Mouse (Mus musculus) liver, embryonic 12.5 days (tissue): ENCODE results near the gene Vezf1. TPM values are rescaled to one million over a fixed set of nuclear protein-coding genes. Genes with fewer than 3 reads are reported as not detected.
"Not testable (repeated sequence)": the region's sequence is repeated elsewhere in the genome, so short reads cannot be mapped to it uniquely, and the experiment has no call there.

Source experiments
- ATAC-seq: fragments of 200-750 bp; cut with Nextera tagmentation; 2 replicates; pipeline ENCODE4 v1.8.0; 2017; ENCODE audit warnings: moderate number of reproducible peaks, mild to moderate bottlenecking, moderate library complexity
- H3K27ac ChIP-seq: fragments of 300-500 bp; sonication (generic); 2 replicates; pipeline ENCODE4 v1.5.1; 2016; ENCODE audit warnings: mild to moderate bottlenecking
- H3K27me3 ChIP-seq: fragments of 300-500 bp; sonication (generic); replicated peaks from 2 replicates; pipeline ENCODE4 v1.6.1; 2016; ENCODE audit warnings: mild to moderate bottlenecking, moderate library complexity
- H3K36me3 ChIP-seq: fragments of 300-500 bp; sonication (generic); 2 replicates; pipeline ENCODE4 v1.6.1; 2016; ENCODE audit warnings: mild to moderate bottlenecking, moderate library complexity
- H3K4me1 ChIP-seq: fragments of 300-500 bp; sonication (generic); 2 replicates; pipeline ENCODE4 v1.6.1; 2016
- H3K4me2 ChIP-seq: fragments of 300-500 bp; sonication (generic); 2 replicates; pipeline ENCODE4 v1.6.1; 2016; ENCODE audit warnings: mild to moderate bottlenecking, moderate library complexity
- H3K4me3 ChIP-seq: fragments of 300-500 bp; sonication (generic); 2 replicates; pipeline ENCODE4 v1.5.1; 2016; ENCODE audit warnings: mild to moderate bottlenecking, moderate library complexity
- H3K9ac ChIP-seq: fragments of 300-500 bp; sonication (generic); 2 replicates; pipeline ENCODE4 v1.6.1; 2016; ENCODE audit warnings: mild to moderate bottlenecking, moderate library complexity
- H3K9me3 ChIP-seq: fragments of 300-500 bp; sonication (generic); replicated peaks from 2 replicates; pipeline ENCODE4 v1.6.1; 2016; ENCODE audit warnings: mild to moderate bottlenecking, moderate library complexity
- WGBS: fragments of 180-500 bp; shearing (Covaris S2); methylation state at CpG from one replicate; pipeline ENCODE4 v1.1.7; 2016; ENCODE audit not compliant: insufficient replicate concordance; 5-methylcytosine and 5-hydroxymethylcytosine counted together
- polyA plus RNA-seq: library from polyadenylated mRNA; unstranded; fragments of >200 nt; fragmentation: Nextera tagmentation; extraction: Ambion mirVana; gene quantifications from 2 replicates; pipeline ENCODE4 v1.2.1, GENCODE M21; 2016

Gene Vezf1
- polyA plus RNA-seq, 1 experiment from 2014 or later, result 14.6 TPM

GRCm38 (mm10) chr11:88045159-88045558, 22.9 kb upstream of the Vezf1 start:
- peak overlapping the region; percentile 99 for H3K27ac ChIP-seq
- H3K36me3 ChIP-seq, result peaks cover 20% of the 10 kb centered on the region
- H3K4me1 ChIP-seq, result peaks cover 34% of the 10 kb centered on the region
- not testable (repeated sequence) for ATAC-seq, H3K27me3 ChIP-seq, H3K9me3 ChIP-seq
- 86% methylated on average over 3 of the region's 3 CpGs for WGBS
- peak overlapping the region; percentile 100; the same call in 1 of the 2 replicates for H3K4me3 ChIP-seq
- H3K4me2 ChIP-seq, result peak overlapping the region; percentile 83
- peak overlapping the region; percentile 100 for H3K9ac ChIP-seq

DNA sequence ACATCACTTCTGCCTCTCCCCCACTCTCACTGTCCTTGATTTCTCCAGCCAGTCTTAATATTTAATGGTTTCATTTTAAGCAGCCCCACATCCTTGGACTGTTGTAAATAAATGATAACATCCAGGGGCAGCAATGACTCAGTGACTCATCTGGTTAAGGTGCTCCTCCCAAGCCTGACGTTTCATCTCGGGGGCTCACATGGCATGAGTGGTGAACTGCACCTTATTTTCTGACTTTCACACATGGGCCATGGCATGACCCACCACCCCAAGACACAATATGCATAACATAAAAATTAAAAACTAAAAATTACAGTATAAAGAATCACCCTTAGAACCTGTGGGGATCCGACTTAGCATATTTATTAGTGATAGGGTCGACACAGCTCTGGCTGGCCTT, 22.2 kb upstream of the Vezf1 start:
- Histone ChIP-seq H3K36me3 (peaks cover 27% of the 10 kb centered on the region), H3K27me3 (no peaks in the 10 kb centered on the region), H3K9ac (peak overlapping the region; percentile 100), H3K27ac (peak overlapping the region; percentile 99), H3K4me3 (peak overlapping the region; percentile 100), H3K9me3 (no peaks in the 10 kb centered on the region), H3K4me1 (peaks cover 41% of the 10 kb centered on the region), H3K4me2 (peak overlapping the region; percentile 83)
- ATAC-seq, result peak; percentile 52
- 42% methylated on average over 4 of the region's 4 CpGs for WGBS

GRCm38 (mm10) chr11:88046323-88046937, 21.6 kb upstream of the Vezf1 start:
- H3K9ac ChIP-seq, result peak overlapping the region; percentile 100
- peak overlapping the region; percentile 100 for H3K4me3 ChIP-seq
- WGBS, result 33% methylated on average over 17 of the region's 17 CpGs
- H3K36me3 ChIP-seq, result peaks cover 31% of the 10 kb centered on the region
- no peak for ATAC-seq
- no peaks in the 10 kb centered on the region for H3K27me3 ChIP-seq
- H3K9me3 ChIP-seq, result no peaks in the 10 kb centered on the region
- peak overlapping the region; percentile 99 for H3K27ac ChIP-seq
- peak overlapping the region; percentile 83 for H3K4me2 ChIP-seq
- H3K4me1 ChIP-seq, result peaks cover 45% of the 10 kb centered on the region

GRCm38 (mm10) chr11:88046944-88047794, 20.9 kb upstream of the Vezf1 start, which contains the start of gene Srsf1:
Gene Srsf1 (plus strand): TSS chr11:88047373.
- peak within 1 kb of the TSS; percentile 83 for H3K4me2 ChIP-seq
- H3K4me3 ChIP-seq, result peak within 1 kb of the TSS; percentile 100
- H3K9ac ChIP-seq, result peak within 1 kb of the TSS; percentile 100
- under 1% methylated on average over 60 of the region's 60 CpGs for WGBS
- H3K27me3 ChIP-seq, result no peaks in the 10 kb centered on the region
- H3K4me1 ChIP-seq, result peaks cover 44% of the 10 kb centered on the region
- H3K36me3 ChIP-seq, result peaks cover 35% of the 10 kb centered on the region
- H3K27ac ChIP-seq, result peak within 1 kb of the TSS; percentile 99
- ATAC-seq, result peak; percentile 87
- no peaks in the 10 kb centered on the region for H3K9me3 ChIP-seq

DNA sequence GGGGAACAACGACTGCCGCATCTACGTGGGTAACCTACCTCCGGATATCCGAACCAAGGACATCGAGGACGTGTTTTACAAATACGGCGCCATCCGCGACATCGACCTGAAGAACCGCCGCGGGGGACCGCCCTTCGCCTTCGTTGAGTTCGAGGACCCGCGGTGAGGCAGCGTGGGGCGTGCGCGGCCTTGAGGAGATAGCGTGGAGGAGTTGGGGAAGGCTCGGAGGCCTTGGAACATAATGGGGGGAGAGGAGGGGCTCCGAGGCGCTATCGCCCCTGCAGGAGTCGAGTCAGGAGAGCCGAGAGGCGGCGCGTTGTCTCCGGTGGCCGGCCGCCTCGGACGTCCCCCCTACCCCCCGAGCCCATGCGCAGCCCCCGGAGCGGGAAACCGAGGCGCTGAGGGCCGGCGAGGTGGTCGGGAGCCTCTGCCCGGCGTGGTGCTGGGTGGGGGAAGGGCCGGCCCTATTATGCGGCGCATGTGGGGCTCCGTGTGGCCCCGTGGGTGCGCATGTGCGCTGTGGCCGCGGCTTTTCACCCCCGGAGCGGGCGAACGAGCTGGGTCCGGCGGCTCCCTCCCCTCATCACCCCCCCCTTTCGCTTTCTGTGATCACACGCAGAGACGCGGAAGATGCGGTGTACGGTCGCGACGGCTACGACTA, 20.1 kb upstream of the Vezf1 start:
- peak; percentile 33 for ATAC-seq
- Histone ChIP-seq H3K9ac (peak overlapping the region; percentile 100), H3K4me3 (peak overlapping the region; percentile 100), H3K27ac (peak overlapping the region; percentile 99), H3K36me3 (peaks cover 44% of the 10 kb centered on the region), H3K4me1 (peaks cover 42% of the 10 kb centered on the region), H3K4me2 (peak overlapping the region; percentile 83), H3K9me3 (no peaks in the 10 kb centered on the region), H3K27me3 (no peaks in the 10 kb centered on the region)
- WGBS, result under 1% methylated on average over 75 of the region's 76 CpGs

DNA sequence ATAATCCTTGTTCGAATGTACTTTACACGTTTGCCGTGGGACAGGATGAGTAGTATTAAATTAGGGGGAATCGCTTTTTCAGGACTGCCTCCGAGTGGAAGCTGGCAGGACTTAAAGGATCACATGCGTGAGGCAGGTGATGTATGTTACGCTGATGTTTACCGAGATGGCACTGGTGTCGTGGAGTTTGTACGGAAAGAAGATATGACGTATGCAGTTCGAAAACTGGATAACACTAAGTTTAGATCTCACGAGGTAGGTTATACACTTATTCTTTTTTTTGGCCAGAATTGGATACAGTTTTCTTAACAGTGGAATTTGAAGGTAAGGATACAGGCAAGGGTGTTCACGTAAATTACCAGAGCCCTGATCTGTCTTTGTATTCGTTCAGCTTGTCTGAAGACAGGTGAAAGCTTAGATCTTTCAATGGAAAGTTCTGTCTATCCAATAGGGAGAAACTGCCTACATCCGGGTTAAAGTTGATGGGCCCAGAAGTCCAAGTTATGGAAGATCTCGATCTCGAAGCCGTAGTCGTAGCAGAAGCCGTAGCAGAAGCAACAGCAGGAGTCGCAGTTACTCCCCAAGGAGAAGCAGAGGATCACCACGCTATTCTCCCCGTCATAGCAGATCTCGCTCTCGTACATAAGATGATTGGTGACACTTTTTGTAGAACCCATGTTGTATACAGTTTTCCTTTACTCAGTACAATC, 19.0 kb upstream of the Vezf1 start:
- peak overlapping the region; percentile 100 for H3K9ac ChIP-seq
- no peaks in the 10 kb centered on the region for H3K9me3 ChIP-seq
- 14% methylated on average over 26 of the region's 26 CpGs for WGBS
- peak overlapping the region; percentile 83 for H3K4me2 ChIP-seq
- H3K4me1 ChIP-seq, result peaks cover 42% of the 10 kb centered on the region
- peaks cover 50% of the 10 kb centered on the region for H3K36me3 ChIP-seq
- peak overlapping the region; percentile 99 for H3K27ac ChIP-seq
- H3K27me3 ChIP-seq, result no peaks in the 10 kb centered on the region
- H3K4me3 ChIP-seq, result peak overlapping the region; percentile 100
- no peak for ATAC-seq

DNA sequence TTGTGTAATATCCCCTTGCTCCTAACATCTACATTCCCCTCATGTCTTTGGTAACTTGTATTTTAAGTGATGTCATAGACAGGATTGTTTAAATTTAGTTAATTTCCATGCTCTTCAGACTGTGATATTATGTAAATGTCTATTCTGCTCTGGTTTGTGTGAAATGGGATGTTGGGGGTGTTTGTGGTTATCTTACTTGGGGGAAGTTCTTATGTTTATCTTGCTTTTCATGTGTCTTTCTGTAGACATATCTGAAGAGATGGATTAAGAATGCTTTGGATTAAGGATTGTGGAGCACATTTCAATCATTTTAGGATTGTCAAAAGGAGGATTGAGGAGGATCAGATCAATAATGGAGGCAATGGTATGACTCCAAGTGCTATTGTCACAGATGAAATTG, 18.3 kb upstream of the Vezf1 start:
- peak overlapping the region; percentile 100 for H3K9ac ChIP-seq
- H3K27me3 ChIP-seq, result no peaks in the 10 kb centered on the region
- peak overlapping the region; percentile 83 for H3K4me2 ChIP-seq
- H3K27ac ChIP-seq, result peak overlapping the region; percentile 99; the same call in 1 of the 2 replicates
- H3K36me3 ChIP-seq, result peaks cover 54% of the 10 kb centered on the region
- H3K4me1 ChIP-seq, result peaks cover 42% of the 10 kb centered on the region
- peak overlapping the region; percentile 100 for H3K4me3 ChIP-seq
- no peaks in the 10 kb centered on the region for H3K9me3 ChIP-seq
- no peak for ATAC-seq

GRCm38 (mm10) chr11:88052638-88053037, 15.4 kb upstream of the Vezf1 start:
- H3K4me2 ChIP-seq, result no peak overlapping the region
- H3K9ac ChIP-seq, result no peak overlapping the region
- peaks cover 59% of the 10 kb centered on the region for H3K36me3 ChIP-seq
- H3K27ac ChIP-seq, result no peak overlapping the region
- WGBS, result 84% methylated on average over 4 of the region's 4 CpGs
- no peak for ATAC-seq
- H3K4me1 ChIP-seq, result peaks cover 24% of the 10 kb centered on the region
- H3K9me3 ChIP-seq, result no peaks in the 10 kb centered on the region
- no peaks in the 10 kb centered on the region for H3K27me3 ChIP-seq
- H3K4me3 ChIP-seq, result no peak overlapping the region

DNA sequence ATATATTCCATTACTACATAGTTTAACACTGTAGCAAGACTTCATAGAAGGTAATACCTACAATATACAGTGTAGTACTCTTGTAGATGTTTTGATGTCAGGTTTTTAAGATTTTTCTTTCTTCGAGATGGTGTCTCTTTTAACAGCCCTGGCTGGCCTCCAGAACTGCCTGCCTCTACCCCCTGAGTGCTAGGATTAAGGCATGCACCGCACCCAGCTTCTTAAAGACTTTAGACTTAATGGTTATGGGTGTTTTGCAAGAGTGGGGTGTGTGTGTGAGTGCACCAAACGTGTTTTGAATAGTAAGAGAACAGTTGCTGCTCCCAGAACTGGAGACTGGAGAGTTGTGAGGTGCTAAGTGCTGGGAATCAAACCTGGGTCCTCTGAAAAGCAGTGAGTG, 14.3 kb upstream of the Vezf1 start:
- Histone ChIP-seq H3K9me3 (no peaks in the 10 kb centered on the region), H3K4me3 (no peak overlapping the region), H3K4me2 (no peak overlapping the region), H3K4me1 (peaks cover 24% of the 10 kb centered on the region), H3K27me3 (no peaks in the 10 kb centered on the region), H3K9ac (no peak overlapping the region), H3K27ac (peak overlapping the region; percentile 25; the same call in 1 of the 2 replicates), H3K36me3 (peaks cover 54% of the 10 kb centered on the region)
- WGBS, result 62% methylated on average over 3 of the region's 3 CpGs
- no peak for ATAC-seq

DNA sequence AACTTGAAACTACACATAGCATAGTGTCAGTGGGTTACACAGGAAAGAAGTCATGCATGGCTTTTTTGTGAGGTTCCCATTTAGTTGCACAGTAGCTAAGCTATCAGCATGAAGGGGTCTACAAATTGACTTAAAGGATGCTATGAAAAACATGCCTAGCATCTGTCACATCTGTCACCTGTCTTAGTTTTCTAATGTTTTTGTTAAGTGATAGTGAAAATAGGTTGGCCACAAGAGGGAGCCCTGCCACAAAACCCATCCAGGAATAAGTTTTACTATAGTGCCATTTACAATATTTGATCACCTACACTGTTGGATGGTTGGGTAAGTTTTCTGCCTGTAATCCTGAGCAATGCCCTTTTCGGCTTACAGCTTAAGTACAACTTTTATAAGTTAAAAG, 13.5 kb upstream of the Vezf1 start:
- H3K4me2 ChIP-seq, result no peak overlapping the region

DNA sequence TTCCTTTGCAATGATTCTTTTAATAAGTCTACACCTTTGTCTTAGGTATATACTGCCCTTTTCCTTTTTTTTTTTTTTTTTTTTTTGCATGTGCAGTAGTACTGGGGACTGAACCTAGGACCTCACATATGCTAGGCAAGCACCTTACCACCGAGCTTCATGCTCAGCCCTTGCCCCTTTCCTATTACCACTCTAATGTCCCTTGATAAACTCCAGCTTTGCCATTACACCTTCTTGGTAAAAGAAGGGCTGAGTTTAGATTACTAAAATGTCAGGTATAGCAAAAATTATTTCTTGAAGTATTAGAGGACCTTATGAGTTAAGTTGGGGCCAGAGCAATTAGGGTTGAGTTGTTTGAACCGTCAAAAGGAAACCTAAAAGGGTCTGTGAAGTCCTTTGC, 12.3 kb upstream of the Vezf1 start:
- H3K4me3 ChIP-seq, result no peak overlapping the region
- ATAC-seq, result no peak
- WGBS, result 74% methylated on average over 2 of the region's 2 CpGs

More for the DNA sequence above, 13.5 kb upstream of the Vezf1 start:
- Histone ChIP-seq H3K4me1 (peaks cover 20% of the 10 kb centered on the region), H3K27me3 (no peaks in the 10 kb centered on the region), H3K9ac (no peak overlapping the region), H3K9me3 (no peaks in the 10 kb centered on the region), H3K27ac (no peak overlapping the region), H3K36me3 (peaks cover 47% of the 10 kb centered on the region), H3K4me3 (no peak overlapping the region)
- no peak for ATAC-seq
- 66% methylated on average over 1 of the region's 1 CpGs for WGBS

More for the DNA sequence above, 12.3 kb upstream of the Vezf1 start:
- no peak overlapping the region for H3K4me2 ChIP-seq
- H3K36me3 ChIP-seq, result peaks cover 35% of the 10 kb centered on the region
- H3K27ac ChIP-seq, result no peak overlapping the region
- no peaks in the 10 kb centered on the region for H3K27me3 ChIP-seq
- no peaks in the 10 kb centered on the region for H3K9me3 ChIP-seq
- no peak overlapping the region for H3K9ac ChIP-seq
- H3K4me1 ChIP-seq, result peaks cover 8% of the 10 kb centered on the region
